In the genomic region with DNA sequence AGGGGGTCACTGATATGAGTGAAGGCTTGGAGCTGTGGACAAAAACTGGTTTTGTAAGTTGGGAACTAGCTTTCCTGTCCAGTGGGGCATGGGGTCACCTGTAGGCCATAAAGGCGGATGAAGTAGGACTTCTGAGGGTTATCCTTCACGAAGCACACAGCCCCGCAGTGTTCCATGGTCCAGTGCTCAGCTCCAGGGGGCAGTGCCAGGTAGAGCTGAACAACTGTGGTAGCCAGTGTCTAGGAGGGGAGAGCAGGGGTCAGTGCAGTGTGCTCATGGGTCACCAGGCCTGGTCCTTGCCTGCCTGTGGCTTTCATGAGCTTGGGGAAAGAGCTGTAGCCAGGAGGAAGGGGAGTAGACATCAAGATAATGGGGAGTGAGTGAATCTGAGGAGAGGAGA, we compare ENCODE assay signal across 14 mouse cellular contexts. TPM values are rescaled to one million over a fixed set of nuclear protein-coding genes. Genes with fewer than 3 reads are reported as not detected.
A peak's percentile ranks its signal among the peaks of the same experiment; 100 is the strongest.
DNase-seq lines count a peak whose midpoint lies in the region; ATAC-seq and TF ChIP-seq lines count a peak whose summit lies in the region.
"Had no signal": no experiment of that assay in that cellular context is flagged by ENCODE, and none has a peak within 500 bp of the region (broad histone marks: within the 10 kb centered on the region; RNA-seq: fewer than 3 reads in every experiment).

No protein-coding gene starts in this region.

- no peak overlapping the region for H3K9ac ChIP-seq in heart, embryonic 16.5 days (ENCODE audit: low read length)
- no peak overlapping the region for H3K9ac ChIP-seq in stomach, embryonic 16.5 days (ENCODE audit: low read length)
- H3K9ac ChIP-seq in stomach, postnatal 0 days (ENCODE audit: low read length): no peak overlapping the region
- H3K9ac ChIP-seq in neural tube, embryonic 15.5 days (replicated peaks): no peak overlapping the region
- H3K9ac ChIP-seq: limb, embryonic 15.5 days; midbrain, embryonic 15.5 days had no signal

- H3K9me3 ChIP-seq in heart, embryonic 16.5 days (replicated peaks; ENCODE audit: control insufficient read depth, low read length): no peaks in the 10 kb centered on the region
- no peaks in the 10 kb centered on the region for H3K9me3 ChIP-seq in stomach, embryonic 16.5 days (replicated peaks; ENCODE audit: control insufficient read depth, low read length)
- no peaks in the 10 kb centered on the region for H3K9me3 ChIP-seq in stomach, postnatal 0 days (ENCODE audit: control insufficient read depth, low read length)
- H3K9me3 ChIP-seq in erythroblast, embryonic 14.5 days (ENCODE audit: control insufficient read depth, low read length): peaks cover 2% of the 10 kb centered on the region; the same call in 1 of the 2 replicates
- H3K9me3 ChIP-seq in neural tube, embryonic 15.5 days (replicated peaks): no peaks in the 10 kb centered on the region
- H3K9me3 ChIP-seq: limb, embryonic 15.5 days; midbrain, embryonic 15.5 days had no signal

- no peaks in the 10 kb centered on the region for H3K27me3 ChIP-seq in heart, embryonic 16.5 days (ENCODE audit: control insufficient read depth, insufficient read depth, low read length)
- no peaks in the 10 kb centered on the region for H3K27me3 ChIP-seq in stomach, embryonic 16.5 days (ENCODE audit: control insufficient read depth, insufficient read depth, low read length)
- no peaks in the 10 kb centered on the region for H3K27me3 ChIP-seq in stomach, postnatal 0 days (ENCODE audit: control insufficient read depth, insufficient read depth, low read length)
- H3K27me3 ChIP-seq in erythroblast, embryonic 14.5 days (ENCODE audit: control insufficient read depth): no peaks in the 10 kb centered on the region
- H3K27me3 ChIP-seq in neural tube, embryonic 15.5 days (replicated peaks): no peaks in the 10 kb centered on the region
- H3K27me3 ChIP-seq: limb, embryonic 15.5 days; midbrain, embryonic 15.5 days had no signal

- H3K27ac ChIP-seq in heart, embryonic 16.5 days (ENCODE audit: low read length): no peak overlapping the region
- H3K27ac ChIP-seq in stomach, embryonic 16.5 days (ENCODE audit: low read length): no peak overlapping the region
- H3K27ac ChIP-seq in stomach, postnatal 0 days (replicated peaks): no peak overlapping the region
- H3K27ac ChIP-seq in neural tube, embryonic 15.5 days (replicated peaks): no peak overlapping the region
- H3K27ac ChIP-seq: hindbrain, embryonic 10.5 days; limb, embryonic 15.5 days; midbrain, embryonic 15.5 days had no signal

- intact Hi-C loops in heart, postnatal 25 days (cut with DNase I): no loop called here

- no peaks in the 10 kb centered on the region for H3K36me3 ChIP-seq in heart, embryonic 16.5 days (ENCODE audit: control insufficient read depth, insufficient read depth)
- no peaks in the 10 kb centered on the region for H3K36me3 ChIP-seq in stomach, embryonic 16.5 days (ENCODE audit: control insufficient read depth, insufficient read depth, low read length)
- H3K36me3 ChIP-seq in stomach, postnatal 0 days (ENCODE audit: control insufficient read depth, insufficient read depth, low read length): no peaks in the 10 kb centered on the region
- H3K36me3 ChIP-seq in erythroblast, embryonic 14.5 days (ENCODE audit: control insufficient read depth): no peaks in the 10 kb centered on the region; the same call in 1 of the 2 replicates
- no peaks in the 10 kb centered on the region for H3K36me3 ChIP-seq in neural tube, embryonic 15.5 days
- H3K36me3 ChIP-seq: hindbrain, embryonic 10.5 days; limb, embryonic 15.5 days; midbrain, embryonic 15.5 days had no signal

- no peak overlapping the region for H3K4me2 ChIP-seq in heart, embryonic 16.5 days (ENCODE audit: low read depth, low read length)
- no peak overlapping the region for H3K4me2 ChIP-seq in stomach, embryonic 16.5 days (ENCODE audit: low read depth, low read length)
- no peak overlapping the region for H3K4me2 ChIP-seq in stomach, postnatal 0 days (replicated peaks; ENCODE audit: low read depth)
- H3K4me2 ChIP-seq in neural tube, embryonic 15.5 days: no peak overlapping the region
- H3K4me2 ChIP-seq: limb, embryonic 15.5 days; midbrain, embryonic 15.5 days had no signal

- no peak for DNase-seq in heart, postnatal 25 days (ENCODE audit: low spot score)
- DNase-seq in stomach, postnatal 0 days (ENCODE audit: low spot score): no peak
- no peak for DNase-seq in adrenal gland, adult 18-20 months (ENCODE audit: low spot score in 2 of 2)
- DNase-seq: cerebellum, adult 9-10 months; gastrocnemius, postnatal 14 days; kidney, adult 9 months had no signal

- H3K4me3 ChIP-seq in heart, embryonic 16.5 days (ENCODE audit: low read length): peak overlapping the region; percentile 26
- 0 out of 2 replicates have a peak overlapping the region, but pooled peaks have one; percentile 2 for H3K4me3 ChIP-seq in stomach, embryonic 16.5 days (replicated peaks; ENCODE audit: low read length)
- no peak overlapping the region for H3K4me3 ChIP-seq in stomach, postnatal 0 days (ENCODE audit: low read depth, low read length)
- peak overlapping the region; percentile 43 for H3K4me3 ChIP-seq in erythroblast, embryonic 14.5 days (replicated peaks)
- H3K4me3 ChIP-seq in neural tube, embryonic 15.5 days (replicated peaks): no peak overlapping the region
- H3K4me3 ChIP-seq: hindbrain, embryonic 10.5 days; limb, embryonic 15.5 days; midbrain, embryonic 15.5 days had no signal

- TF ChIP-seq CTCF in stomach, postnatal 0 days (IDR thresholded peaks at IDR 0.05; ENCODE audit: low read depth): no peak

- WGBS in heart, embryonic 16.5 days: 75% methylated on average over 3 of the region's 3 CpGs
- WGBS in stomach, embryonic 16.5 days: 76% methylated on average over 3 of the region's 3 CpGs
- 84% methylated on average over 3 of the region's 3 CpGs for WGBS in stomach, postnatal 0 days
- 91% methylated on average over 3 of the region's 3 CpGs for WGBS in neural tube, embryonic 15.5 days

- TF ChIP-seq EP300 in stomach, postnatal 0 days (optimal IDR thresholded peaks at IDR 0.05): no peak

- ATAC-seq in heart, embryonic 16.5 days (replicated peaks; ENCODE audit: extremely low read depth, insufficient read depth, low FRiP score): no peak
- ATAC-seq in stomach, embryonic 16.5 days (ENCODE audit: insufficient read depth, low FRiP score): no peak
- ATAC-seq in stomach, postnatal 0 days (ENCODE audit: low FRiP score, low TSS enrichment): no peak
- ATAC-seq in megakaryocyte, adult 5-6 weeks (ENCODE audit: poor library complexity, severe bottlenecking): 0 out of 2 replicates have a peak, but pooled peaks have one; percentile 17
- ATAC-seq in neural tube, embryonic 15.5 days (ENCODE audit: low FRiP score): no peak
- ATAC-seq: midbrain, embryonic 15.5 days had no signal

- H3K4me1 ChIP-seq in heart, embryonic 16.5 days (ENCODE audit: control insufficient read depth, insufficient read depth, low read length): no peaks in the 10 kb centered on the region
- no peaks in the 10 kb centered on the region for H3K4me1 ChIP-seq in stomach, embryonic 16.5 days (ENCODE audit: control insufficient read depth, insufficient read depth, low read length)
- H3K4me1 ChIP-seq in stomach, postnatal 0 days (replicated peaks; ENCODE audit: control insufficient read depth, insufficient read depth): no peaks in the 10 kb centered on the region
- peaks cover 12% of the 10 kb centered on the region for H3K4me1 ChIP-seq in erythroblast, embryonic 14.5 days (ENCODE audit: control insufficient read depth)
- no peaks in the 10 kb centered on the region for H3K4me1 ChIP-seq in neural tube, embryonic 15.5 days
- H3K4me1 ChIP-seq: hindbrain, embryonic 10.5 days; limb, embryonic 15.5 days; midbrain, embryonic 15.5 days had no signal

RNA-seq across cellular contexts. Expression of gene Was, which starts 0.6 kb away (rescaled TPM):
- polyA plus RNA-seq in heart, embryonic 16.5 days (2015; fragmentation: Nextera tagmentation; extraction: Ambion mirVana): 0.62 and 2.2 TPM in 2 replicates
- 1 to 10 TPM; 1.8 to 2.3 TPM for total RNA-seq in heart, postnatal 25 days (2021)
- polyA plus RNA-seq in stomach, embryonic 16.5 days (2015; fragmentation: Nextera tagmentation; extraction: Ambion mirVana): 0.41 and 0.62 TPM in 2 replicates
- 0.39 and 0.42 TPM in 2 replicates for polyA plus RNA-seq in stomach, postnatal 0 days (2015; fragmentation: Nextera tagmentation; extraction: Ambion mirVana)
- polyA plus RNA-seq in erythroblast, embryonic 14.5 days (2012): 2.2 and 2.8 TPM in 2 replicates
- 107 and 116 TPM in 2 replicates for total RNA-seq in megakaryocyte, adult 5-6 weeks (2015)
- 145 and 149 TPM in 2 replicates for total RNA-seq in megakaryocyte, adult 5-6 weeks (2017)
- 0.14 and 2.0 TPM in 2 replicates for polyA plus RNA-seq in neural tube, embryonic 15.5 days (2015; fragmentation: Nextera tagmentation; extraction: Ambion mirVana)
- 1 to 10 TPM; 1.7 to 3.1 TPM for total RNA-seq in adrenal gland, adult 18-20 months (2021)

RNA-seq across cellular contexts. Expression of gene Suv39h1, which starts 15.2 kb away (rescaled TPM):
- 31.3 and 33.7 TPM in 2 replicates for polyA plus RNA-seq in heart, embryonic 16.5 days (2015; fragmentation: Nextera tagmentation; extraction: Ambion mirVana)
- total RNA-seq in heart, postnatal 25 days (2021): 1 to 10 TPM; 4.1 to 5.0 TPM
- polyA plus RNA-seq in stomach, embryonic 16.5 days (2015; fragmentation: Nextera tagmentation; extraction: Ambion mirVana): 42.1 and 42.4 TPM in 2 replicates
- 10.8 and 12.3 TPM in 2 replicates for polyA plus RNA-seq in stomach, postnatal 0 days (2015; fragmentation: Nextera tagmentation; extraction: Ambion mirVana)
- 1.1 and 1.5 TPM in 2 replicates for polyA plus RNA-seq in erythroblast, embryonic 14.5 days (2012)
- 37.8 and 43.6 TPM in 2 replicates for total RNA-seq in megakaryocyte, adult 5-6 weeks (2015)
- total RNA-seq in megakaryocyte, adult 5-6 weeks (2017): 50.3 and 53.9 TPM in 2 replicates
- 34.6 and 42.5 TPM in 2 replicates for polyA plus RNA-seq in neural tube, embryonic 15.5 days (2015; fragmentation: Nextera tagmentation; extraction: Ambion mirVana)
- 10 to 100 TPM in 1 of 2 experiments, 1 to 10 TPM in 1; 8.6 to 11.1 TPM for total RNA-seq in adrenal gland, adult 18-20 months (2021)

RNA-seq across cellular contexts. Expression of gene Wdr13, which starts 42.9 kb away (rescaled TPM):
- 27.5 and 27.6 TPM in 2 replicates for polyA plus RNA-seq in heart, embryonic 16.5 days (2015; fragmentation: Nextera tagmentation; extraction: Ambion mirVana)
- 10 to 100 TPM; 43.6 to 46.6 TPM for total RNA-seq in heart, postnatal 25 days (2021)
- 31.5 and 35.5 TPM in 2 replicates for polyA plus RNA-seq in stomach, embryonic 16.5 days (2015; fragmentation: Nextera tagmentation; extraction: Ambion mirVana)
- polyA plus RNA-seq in stomach, postnatal 0 days (2015; fragmentation: Nextera tagmentation; extraction: Ambion mirVana): 15.6 and 16.7 TPM in 2 replicates
- 0.95 and 1.1 TPM in 2 replicates for polyA plus RNA-seq in erythroblast, embryonic 14.5 days (2012)
- total RNA-seq in megakaryocyte, adult 5-6 weeks (2015): 17.4 and 20.3 TPM in 2 replicates
- total RNA-seq in megakaryocyte, adult 5-6 weeks (2017): 22.2 and 27.9 TPM in 2 replicates
- polyA plus RNA-seq in neural tube, embryonic 15.5 days (2015; fragmentation: Nextera tagmentation; extraction: Ambion mirVana): 56.2 and 64.9 TPM in 2 replicates
- 10 to 100 TPM; 58.0 to 61.7 TPM for total RNA-seq in adrenal gland, adult 18-20 months (2021)

RNA-seq across cellular contexts. Expression of gene Rbm3, which starts 55.9 kb away (rescaled TPM):
- 295 and 339 TPM in 2 replicates for polyA plus RNA-seq in heart, embryonic 16.5 days (2015; fragmentation: Nextera tagmentation; extraction: Ambion mirVana)
- 10 to 100 TPM; 58.8 to 85.0 TPM for total RNA-seq in heart, postnatal 25 days (2021)
- 396 and 404 TPM in 2 replicates for polyA plus RNA-seq in stomach, embryonic 16.5 days (2015; fragmentation: Nextera tagmentation; extraction: Ambion mirVana)
- polyA plus RNA-seq in stomach, postnatal 0 days (2015; fragmentation: Nextera tagmentation; extraction: Ambion mirVana): 599 and 659 TPM in 2 replicates
- 9.4 and 12.0 TPM in 2 replicates for polyA plus RNA-seq in erythroblast, embryonic 14.5 days (2012)
- total RNA-seq in megakaryocyte, adult 5-6 weeks (2015): 982 and 1,036 TPM in 2 replicates
- 1,421 and 1,439 TPM in 2 replicates for total RNA-seq in megakaryocyte, adult 5-6 weeks (2017)
- 309 and 341 TPM in 2 replicates for polyA plus RNA-seq in neural tube, embryonic 15.5 days (2015; fragmentation: Nextera tagmentation; extraction: Ambion mirVana)
- 100 to 1,000 TPM; 107 to 140 TPM for total RNA-seq in adrenal gland, adult 18-20 months (2021)

Comparison
In these comparisons a context has a peak if more than half of its experiments do, and no peak if none do; other contexts are left out.
1. H3K4me3 ChIP-seq: peak in heart, embryonic 16.5 days (single experiment), stomach, embryonic 16.5 days (single experiment) and erythroblast, embryonic 14.5 days (single experiment); none in stomach, postnatal 0 days (single experiment) and neural tube, embryonic 15.5 days (single experiment).